Mouse (Mus musculus): ENCODE data around the gene Elovl1. TPM values are rescaled to one million over a fixed set of nuclear protein-coding genes. Genes with fewer than 3 reads are reported as not detected.

Elovl1 gene
- polyA plus RNA-seq, 1 experiment from 2014 or later = 153 TPM

- H3K4me1 ChIP-seq (replicated peaks; ENCODE audit: control insufficient read depth, insufficient read depth, low read length) = peaks cover 11% of the 10 kb centered on the region
- DNase-seq (ENCODE audit: low spot score) = no peak
- WGBS = 87% methylated on average over 3 of the region's 3 CpGs
- H3K4me3 ChIP-seq (ENCODE audit: low read depth, low read length) = no peak overlapping the region
- H3K4me2 ChIP-seq = no peak overlapping the region
- ATAC-seq (replicated peaks; ENCODE audit: low FRiP score) = no peak
- H3K9ac ChIP-seq (ENCODE audit: low read depth, low read length) = no peak overlapping the region
- H3K27me3 ChIP-seq (replicated peaks; ENCODE audit: control insufficient read depth, insufficient read depth, low read length) = no peaks in the 10 kb centered on the region
- H3K9me3 ChIP-seq (ENCODE audit: control insufficient read depth, low read length) = no peaks in the 10 kb centered on the region
- H3K27ac ChIP-seq (ENCODE audit: low read depth, low read length) = no peak overlapping the region
- peaks cover 15% of the 10 kb centered on the region; the same call in 1 of the 2 replicates for H3K36me3 ChIP-seq (ENCODE audit: control insufficient read depth, insufficient read depth, low read length)
Measured at GRCm38 (mm10) chr4:118421384-118421783, 6.5 kb upstream of the Elovl1 start.

- H3K4me3 ChIP-seq (ENCODE audit: low read depth, low read length) = no peak overlapping the region
- H3K27ac ChIP-seq (ENCODE audit: low read depth, low read length) = peak overlapping the region; percentile 75
- DNase-seq (ENCODE audit: low spot score) (no peak), ATAC-seq (replicated peaks; ENCODE audit: low FRiP score) (peak; percentile 67)
- no peaks in the 10 kb centered on the region for H3K9me3 ChIP-seq (ENCODE audit: control insufficient read depth, low read length)
- peak overlapping the region; percentile 10; the same call in 1 of the 2 replicates for H3K4me2 ChIP-seq
- 0 out of 2 replicates have a peak, but pooled peaks cover 2% of the 10 kb centered on the region for H3K36me3 ChIP-seq (ENCODE audit: control insufficient read depth, insufficient read depth, low read length)
- 37% methylated on average over 4 of the region's 4 CpGs for WGBS
- peak overlapping the region; percentile 14; the same call in 1 of the 2 replicates for H3K9ac ChIP-seq (ENCODE audit: low read depth, low read length)
- peaks cover 29% of the 10 kb centered on the region for H3K4me1 ChIP-seq (replicated peaks; ENCODE audit: control insufficient read depth, insufficient read depth, low read length)
- no peaks in the 10 kb centered on the region for H3K27me3 ChIP-seq (replicated peaks; ENCODE audit: control insufficient read depth, insufficient read depth, low read length)
Measured at GRCm38 (mm10) chr4:118424541-118425160, 3.2 kb upstream of the Elovl1 start.

GRCm38 (mm10) chr4:118425374-118425773, 2.5 kb upstream of the Elovl1 start:
- ATAC-seq (replicated peaks; ENCODE audit: low FRiP score) (no peak), DNase-seq (ENCODE audit: low spot score) (no peak)
- H3K27ac ChIP-seq (ENCODE audit: low read depth, low read length) = peak overlapping the region; percentile 75; the same call in 1 of the 2 replicates
- no peak overlapping the region for H3K9ac ChIP-seq (ENCODE audit: low read depth, low read length)
- H3K4me3 ChIP-seq (ENCODE audit: low read depth, low read length) = no peak overlapping the region
- 0 out of 2 replicates have a peak, but pooled peaks cover 2% of the 10 kb centered on the region for H3K36me3 ChIP-seq (ENCODE audit: control insufficient read depth, insufficient read depth, low read length)
- no peaks in the 10 kb centered on the region for H3K27me3 ChIP-seq (replicated peaks; ENCODE audit: control insufficient read depth, insufficient read depth, low read length)
- H3K4me2 ChIP-seq = no peak overlapping the region
- peaks cover 34% of the 10 kb centered on the region for H3K4me1 ChIP-seq (replicated peaks; ENCODE audit: control insufficient read depth, insufficient read depth, low read length)
- 90% methylated on average over 1 of the region's 1 CpGs for WGBS
- H3K9me3 ChIP-seq (ENCODE audit: control insufficient read depth, low read length) = no peaks in the 10 kb centered on the region

GRCm38 (mm10) chr4:118427415-118427767, 502 bp upstream of the Elovl1 start:
- Histone ChIP-seq H3K36me3 (ENCODE audit: control insufficient read depth, insufficient read depth, low read length) (peaks cover 15% of the 10 kb centered on the region), H3K4me2 (peak overlapping the region; percentile 76), H3K4me3 (ENCODE audit: low read depth, low read length) (peak overlapping the region; percentile 88), H3K9ac (ENCODE audit: low read depth, low read length) (peak overlapping the region; percentile 90), H3K27ac (ENCODE audit: low read depth, low read length) (peak overlapping the region; percentile 62; the same call in 1 of the 2 replicates), H3K4me1 (replicated peaks; ENCODE audit: control insufficient read depth, insufficient read depth, low read length) (peaks cover 36% of the 10 kb centered on the region), H3K27me3 (replicated peaks; ENCODE audit: control insufficient read depth, insufficient read depth, low read length) (no peaks in the 10 kb centered on the region), H3K9me3 (ENCODE audit: control insufficient read depth, low read length) (no peaks in the 10 kb centered on the region)
- DNase-seq (ENCODE audit: low spot score) (no peak), ATAC-seq (replicated peaks; ENCODE audit: low FRiP score) (peak; percentile 8; the same call in 1 of the 2 replicates)
- WGBS = 6% methylated on average over 5 of the region's 5 CpGs

GRCm38 (mm10) chr4:118428531-118429214, 780 bp downstream of the Elovl1 start:
- ATAC-seq (replicated peaks; ENCODE audit: low FRiP score) (peak; percentile 56), DNase-seq (ENCODE audit: low spot score) (no peak)
- no peaks in the 10 kb centered on the region for H3K27me3 ChIP-seq (replicated peaks; ENCODE audit: control insufficient read depth, insufficient read depth, low read length)
- peak overlapping the region; percentile 82 for H3K27ac ChIP-seq (ENCODE audit: low read depth, low read length)
- H3K4me3 ChIP-seq (ENCODE audit: low read depth, low read length) = peak overlapping the region; percentile 88
- H3K9me3 ChIP-seq (ENCODE audit: control insufficient read depth, low read length) = no peaks in the 10 kb centered on the region
- 28% methylated on average over 15 of the region's 15 CpGs for WGBS
- H3K4me1 ChIP-seq (replicated peaks; ENCODE audit: control insufficient read depth, insufficient read depth, low read length) = peaks cover 36% of the 10 kb centered on the region
- H3K36me3 ChIP-seq (ENCODE audit: control insufficient read depth, insufficient read depth, low read length) = peaks cover 25% of the 10 kb centered on the region
- peak overlapping the region; percentile 90 for H3K9ac ChIP-seq (ENCODE audit: low read depth, low read length)
- H3K4me2 ChIP-seq = peak overlapping the region; percentile 76

- Histone ChIP-seq H3K27me3 (replicated peaks; ENCODE audit: control insufficient read depth, insufficient read depth, low read length) (no peaks in the 10 kb centered on the region), H3K4me1 (replicated peaks; ENCODE audit: control insufficient read depth, insufficient read depth, low read length) (peaks cover 35% of the 10 kb centered on the region), H3K4me3 (ENCODE audit: low read depth, low read length) (peak overlapping the region; percentile 88), H3K9me3 (ENCODE audit: control insufficient read depth, low read length) (no peaks in the 10 kb centered on the region), H3K4me2 (peak overlapping the region; percentile 76), H3K36me3 (ENCODE audit: control insufficient read depth, insufficient read depth, low read length) (peaks cover 31% of the 10 kb centered on the region), H3K27ac (ENCODE audit: low read depth, low read length) (peak overlapping the region; percentile 82), H3K9ac (ENCODE audit: low read depth, low read length) (peak overlapping the region; percentile 90)
- 37% methylated on average over 7 of the region's 7 CpGs for WGBS
- ATAC-seq (replicated peaks; ENCODE audit: low FRiP score) (no peak), DNase-seq (ENCODE audit: low spot score) (no peak)
Measured at GRCm38 (mm10) chr4:118429215-118429895, 1.5 kb downstream of the Elovl1 start.

- ATAC-seq (replicated peaks; ENCODE audit: low FRiP score) = no peak
- no peaks in the 10 kb centered on the region for H3K27me3 ChIP-seq (replicated peaks; ENCODE audit: control insufficient read depth, insufficient read depth, low read length)
- no peak overlapping the region for H3K4me3 ChIP-seq (ENCODE audit: low read depth, low read length)
- no peak for DNase-seq (ENCODE audit: low spot score)
- H3K36me3 ChIP-seq (ENCODE audit: control insufficient read depth, insufficient read depth, low read length) = peaks cover 46% of the 10 kb centered on the region
- no peak overlapping the region for H3K27ac ChIP-seq (ENCODE audit: low read depth, low read length)
- H3K4me2 ChIP-seq = no peak overlapping the region
- peaks cover 47% of the 10 kb centered on the region for H3K4me1 ChIP-seq (replicated peaks; ENCODE audit: control insufficient read depth, insufficient read depth, low read length)
- 73% methylated on average over 8 of the region's 8 CpGs for WGBS
- no peaks in the 10 kb centered on the region for H3K9me3 ChIP-seq (ENCODE audit: control insufficient read depth, low read length)
- no peak overlapping the region for H3K9ac ChIP-seq (ENCODE audit: low read depth, low read length)
Measured at GRCm38 (mm10) chr4:118432332-118432731, 4.4 kb downstream of the Elovl1 start.

GRCm38 (mm10) chr4:118436820-118437603, 9.1 kb downstream of the Elovl1 start, which contains the start of gene Cdc20:
TSS of gene Cdc20 (minus strand) at chr4:118437352.
- H3K27ac ChIP-seq (ENCODE audit: low read depth, low read length) = peak within 1 kb of the TSS; percentile 94
- peak within 1 kb of the TSS; percentile 78 for H3K4me3 ChIP-seq (ENCODE audit: low read depth, low read length)
- peak within 1 kb of the TSS; percentile 88 for H3K4me2 ChIP-seq
- peaks cover 35% of the 10 kb centered on the region for H3K36me3 ChIP-seq (ENCODE audit: control insufficient read depth, insufficient read depth, low read length)
- peak; percentile 94 for ATAC-seq (replicated peaks; ENCODE audit: low FRiP score)
- under 1% methylated on average over 67 of the region's 67 CpGs for WGBS
- H3K9ac ChIP-seq (ENCODE audit: low read depth, low read length) = peak within 1 kb of the TSS; percentile 84
- no peaks in the 10 kb centered on the region for H3K9me3 ChIP-seq (ENCODE audit: control insufficient read depth, low read length)
- no peaks in the 10 kb centered on the region for H3K27me3 ChIP-seq (replicated peaks; ENCODE audit: control insufficient read depth, insufficient read depth, low read length)
- H3K4me1 ChIP-seq (replicated peaks; ENCODE audit: control insufficient read depth, insufficient read depth, low read length) = peaks cover 34% of the 10 kb centered on the region
- peak; percentile 86 for DNase-seq (ENCODE audit: low spot score)

Data from liver, embryonic 11.5 days (tissue).